Mouse (Mus musculus) subcutaneous adipose tissue, adult 2 months (tissue): ENCODE results near the gene Olfr767. TPM values are rescaled to one million over a fixed set of nuclear protein-coding genes. Genes with fewer than 3 reads are reported as not detected.

ENCODE experiments used
- polyA plus RNA-seq: library from polyadenylated mRNA; depleted of rRNA; stranded (reverse); fragments of >200 nt; gene quantifications from 2 replicates; pipeline ENCODE4 v1.2.3, GENCODE M21; 2012; ENCODE audit warnings: low replicate concordance; rRNA removed

Gene Olfr767
- polyA plus RNA-seq = not detected in 2 replicates

DNA sequence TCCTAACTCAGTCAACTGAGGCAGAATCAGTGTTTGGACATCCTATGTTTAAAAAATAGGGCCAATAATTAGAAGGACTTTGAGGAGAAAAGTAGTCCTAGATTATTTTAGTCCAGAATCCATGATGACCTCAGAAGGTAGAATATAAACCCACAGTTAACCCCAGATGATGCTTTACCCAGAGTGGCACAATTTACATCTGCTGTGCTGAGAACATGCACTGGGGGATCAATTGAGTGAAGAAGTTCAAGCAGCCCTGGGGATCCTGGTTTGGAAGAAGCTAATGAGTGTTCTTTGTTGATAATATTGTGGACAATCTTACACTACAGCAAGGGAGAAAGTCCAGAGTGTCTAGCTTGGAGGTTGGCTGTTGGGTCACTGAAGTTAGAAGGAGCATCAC lies at the start of gene Olfr767:
Gene Olfr767, minus strand, starts transcription at position 101 of the 400 bp plus-strand sequence.

DNA sequence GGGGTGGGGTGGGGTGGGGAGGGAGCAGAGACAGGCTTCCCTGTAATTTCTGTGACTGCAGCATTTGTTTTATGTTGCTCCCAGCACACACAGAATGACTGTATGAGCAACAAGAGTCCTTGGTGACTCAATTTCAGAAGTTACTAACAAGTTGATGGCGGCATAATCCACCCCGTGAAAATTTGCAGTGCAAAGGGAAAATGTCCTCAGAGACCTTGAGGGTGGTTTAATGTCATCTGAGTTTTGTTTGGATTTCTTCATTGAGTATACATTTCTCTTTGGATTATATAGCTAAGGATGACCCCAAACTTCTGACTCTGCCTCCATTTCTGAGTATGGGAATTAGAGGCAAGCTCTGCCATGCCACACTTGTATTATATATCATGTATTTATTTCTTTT lies 35.1 kb upstream of the Olfr767 start, which contains the start of gene Olfr769:
Gene Olfr769, minus strand, starts transcription at position 101 of the 400 bp plus-strand sequence.

DNA sequence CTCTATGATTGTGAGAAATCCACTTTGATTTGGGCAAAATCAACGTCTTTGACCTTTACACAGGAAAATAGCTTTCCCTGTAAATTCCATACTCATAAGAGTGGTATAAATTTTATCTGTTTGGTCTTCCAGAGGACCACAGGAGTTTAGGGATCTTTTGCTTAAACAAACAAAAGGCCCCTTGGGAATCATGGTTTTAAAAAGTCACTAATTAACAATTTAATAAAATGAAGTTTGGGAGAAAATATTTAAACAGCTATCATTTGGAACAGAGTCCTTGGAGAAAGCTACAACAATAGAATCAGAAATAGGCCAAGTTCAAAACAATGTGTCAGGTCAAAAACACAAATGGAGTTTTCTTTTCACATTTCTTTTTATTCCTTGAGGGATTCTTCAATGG lies 16.6 kb upstream of the Olfr767 start, which contains the start of gene Olfr768:
Gene Olfr768, minus strand, starts transcription at position 101 of the 400 bp plus-strand sequence.

DNA sequence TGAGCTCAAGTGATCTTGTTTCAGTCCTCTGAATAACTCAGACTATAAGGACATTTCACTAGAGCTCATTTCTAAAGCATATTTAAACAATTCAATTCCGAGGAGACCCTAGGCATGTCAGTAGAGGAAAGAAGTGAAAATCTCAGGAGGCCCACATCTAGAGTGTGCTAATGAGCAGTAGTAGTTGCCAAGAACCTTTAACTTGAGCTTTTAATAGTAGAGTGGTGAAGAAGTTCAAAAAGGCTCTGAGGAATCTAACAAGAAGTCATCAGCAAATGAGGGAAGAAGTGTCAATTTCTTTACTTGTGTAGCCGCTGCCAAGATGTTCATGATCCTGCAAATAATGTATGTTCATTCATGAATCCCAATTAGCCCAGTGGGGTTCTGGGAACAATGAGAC lies 13.8 kb downstream of the Olfr767 start, which contains the start of gene Olfr766-ps1:
Gene Olfr766-ps1, minus strand, starts transcription at position 101 of the 400 bp plus-strand sequence.

DNA sequence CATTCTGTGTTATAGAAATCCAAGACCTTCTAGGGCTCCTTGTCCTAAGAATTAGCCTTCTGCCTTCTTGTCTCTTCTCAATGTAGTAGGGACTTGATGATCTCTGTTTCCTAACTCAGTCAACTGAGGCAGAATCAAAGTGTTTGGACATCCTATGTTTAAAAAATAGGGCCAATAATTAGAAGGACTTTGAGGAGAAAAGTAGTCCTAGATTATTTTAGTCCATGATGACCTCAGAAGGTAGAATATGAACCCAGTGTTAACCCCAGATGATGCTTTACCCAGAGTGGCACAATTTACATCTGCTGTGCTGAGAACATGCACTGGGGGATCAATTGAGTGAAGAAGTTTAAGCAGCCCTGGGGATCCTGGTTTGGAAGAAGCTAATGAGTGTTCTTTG lies 32.8 kb downstream of the Olfr767 start, which contains the start of gene Olfr765:
Gene Olfr765, minus strand, starts transcription at position 101 of the 400 bp plus-strand sequence.

DNA sequence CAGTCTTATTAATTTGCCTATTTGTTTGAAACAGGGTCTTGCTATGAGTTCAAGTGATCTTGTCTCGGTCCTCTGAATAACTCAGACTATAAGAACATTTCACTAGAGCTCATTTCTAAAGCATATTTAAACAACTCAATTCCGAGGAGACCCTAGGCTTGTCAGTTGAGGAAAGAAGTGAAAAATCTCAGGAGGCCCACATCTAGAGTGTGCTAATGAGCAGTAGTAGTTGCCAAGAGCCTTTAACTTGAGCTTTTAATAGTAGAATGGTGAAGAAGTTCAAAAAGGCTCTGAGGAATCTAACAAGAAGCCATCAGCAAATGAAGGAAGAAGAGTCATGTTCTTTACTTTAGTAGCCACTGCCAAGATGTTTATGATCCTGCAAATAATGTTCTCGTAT lies 42.9 kb downstream of the Olfr767 start, which contains the start of gene Olfr764-ps1:
Gene Olfr764-ps1, minus strand, starts transcription at position 101 of the 400 bp plus-strand sequence.

Other genes with a start within 250 kb of the Olfr767 start
- 3.2 and 15.4 TPM in 2 replicates for gene Gdf11, start 191.2 kb downstream of the Olfr767 start, polyA plus RNA-seq
- gene Cd63, start 181.9 kb downstream of the Olfr767 start, polyA plus RNA-seq = 121 and 308 TPM in 2 replicates
- 36.0 and 47.3 TPM in 2 replicates for gene Rdh5, start 160.0 kb downstream of the Olfr767 start, polyA plus RNA-seq
- gene Bloc1s1, start 158.9 kb downstream of the Olfr767 start, polyA plus RNA-seq = 237 and 349 TPM in 2 replicates
- gene Itga7, start 149.1 kb downstream of the Olfr767 start, polyA plus RNA-seq = 95.0 and 265 TPM in 2 replicates
- gene Mettl7b, start 121.9 kb downstream of the Olfr767 start, polyA plus RNA-seq = 5.1 and 19.5 TPM in 2 replicates
- gene Olfr9, start 93.5 kb downstream of the Olfr767 start, polyA plus RNA-seq = not detected in 2 replicates
- gene Olfr763, start 72.1 kb downstream of the Olfr767 start, polyA plus RNA-seq = not detected in 2 replicates
- not detected in 2 replicates for gene Olfr764-ps1, start 43.0 kb downstream of the Olfr767 start, polyA plus RNA-seq
- gene Olfr765, start 32.9 kb downstream of the Olfr767 start, polyA plus RNA-seq = not detected in 2 replicates
- gene Olfr766-ps1, start 13.9 kb downstream of the Olfr767 start, polyA plus RNA-seq = not detected in 2 replicates
- not detected in 2 replicates for gene Olfr768, start 16.5 kb upstream of the Olfr767 start, polyA plus RNA-seq
- not detected in 2 replicates for gene Olfr769, start 35.0 kb upstream of the Olfr767 start, polyA plus RNA-seq
- gene Olfr770, start 56.1 kb upstream of the Olfr767 start, polyA plus RNA-seq = not detected in 2 replicates
- gene Olfr771, start 81.8 kb upstream of the Olfr767 start, polyA plus RNA-seq = not detected in 2 replicates
- not detected in 2 replicates for gene Olfr772, start 95.0 kb upstream of the Olfr767 start, polyA plus RNA-seq
- gene Olfr773, start 104.5 kb upstream of the Olfr767 start, polyA plus RNA-seq = not detected in 2 replicates
- not detected in 2 replicates for gene Olfr774, start 153.3 kb upstream of the Olfr767 start, polyA plus RNA-seq
- not detected in 2 replicates for gene Olfr775, start 165.5 kb upstream of the Olfr767 start, polyA plus RNA-seq
- not detected in 2 replicates for gene Olfr776, start 176.2 kb upstream of the Olfr767 start, polyA plus RNA-seq
- gene Olfr777, start 188.6 kb upstream of the Olfr767 start, polyA plus RNA-seq = not detected in 2 replicates
- not detected in 2 replicates for gene Olfr780, start 235.2 kb upstream of the Olfr767 start, polyA plus RNA-seq
- not detected in 2 replicates for gene Olfr781, start 245.9 kb upstream of the Olfr767 start, polyA plus RNA-seq